In genomic region chr3:28165598-28165997, GRCm38 (mm10) we compare ENCODE assay signal across 9 mouse cellular contexts.
DNase-seq lines count a peak whose midpoint lies in the region; ATAC-seq lines count a peak whose summit lies in the region.
"Had no signal": no experiment of that assay in that cellular context is flagged by ENCODE, and none has a peak within 500 bp of the region (broad histone marks: within the 10 kb centered on the region; RNA-seq: fewer than 3 reads in every experiment).

No protein-coding gene starts in this region.

- H3K27ac ChIP-seq in forebrain, embryonic 12.5 days, result no peak overlapping the region
- H3K27ac ChIP-seq in hindbrain, embryonic 15.5 days (replicated peaks), result no peak overlapping the region
- H3K27ac ChIP-seq: lung, embryonic 15.5 days had no signal

- H3K27me3 ChIP-seq in forebrain, embryonic 12.5 days, result no peaks in the 10 kb centered on the region
- H3K27me3 ChIP-seq in hindbrain, embryonic 15.5 days, result no peaks in the 10 kb centered on the region
- H3K27me3 ChIP-seq: lung, embryonic 15.5 days had no signal

- H3K4me2 ChIP-seq in forebrain, embryonic 12.5 days, result no peak overlapping the region
- no peak overlapping the region for H3K4me2 ChIP-seq in hindbrain, embryonic 15.5 days
- H3K4me2 ChIP-seq: lung, embryonic 15.5 days had no signal

- ATAC-seq in forebrain, embryonic 12.5 days (ENCODE audit: low FRiP score), result peak; percentile 61; the same call in 1 of the 2 replicates
- peak; percentile 76 for ATAC-seq in hindbrain, embryonic 15.5 days (ENCODE audit: low FRiP score, low read depth)
- peak; percentile 79 for ATAC-seq in megakaryocyte-erythroid progenitor cell, adult 5-6 weeks (replicated peaks; ENCODE audit: low FRiP score, low TSS enrichment, poor library complexity, severe bottlenecking)

- WGBS in forebrain, embryonic 12.5 days, result 0% methylated on average over 1 of the region's 1 CpGs
- whole genome bisulfite sequencing in hindbrain, embryonic 15.5 days, result 0% methylated on average over 1 of the region's 1 CpGs

- no peaks in the 10 kb centered on the region for H3K9me3 ChIP-seq in forebrain, embryonic 12.5 days
- no peaks in the 10 kb centered on the region for H3K9me3 ChIP-seq in hindbrain, embryonic 15.5 days
- H3K9me3 ChIP-seq: lung, embryonic 15.5 days had no signal

- H3K9ac ChIP-seq in forebrain, embryonic 12.5 days, result no peak overlapping the region
- no peak overlapping the region for H3K9ac ChIP-seq in hindbrain, embryonic 15.5 days
- H3K9ac ChIP-seq: lung, embryonic 15.5 days had no signal

- H3K4me1 ChIP-seq in forebrain, embryonic 12.5 days, result no peaks in the 10 kb centered on the region
- peaks cover under 1% of the 10 kb centered on the region; the same call in 1 of the 2 replicates for H3K4me1 ChIP-seq in hindbrain, embryonic 15.5 days (replicated peaks)
- H3K4me1 ChIP-seq: lung, embryonic 15.5 days had no signal

- no peaks in the 10 kb centered on the region for H3K36me3 ChIP-seq in forebrain, embryonic 12.5 days (replicated peaks)
- H3K36me3 ChIP-seq in hindbrain, embryonic 15.5 days, result no peaks in the 10 kb centered on the region
- H3K36me3 ChIP-seq: lung, embryonic 15.5 days had no signal

- no peak overlapping the region for H3K4me3 ChIP-seq in forebrain, embryonic 12.5 days (replicated peaks)
- no peak overlapping the region for H3K4me3 ChIP-seq in hindbrain, embryonic 15.5 days
- H3K4me3 ChIP-seq: lung, embryonic 15.5 days had no signal

- peak; percentile 51 for DNase-seq in ovary, postnatal 14 days (ENCODE audit: low spot score)
- no peak for DNase-seq in ovary, postnatal 36 days (ENCODE audit: low spot score)
- peak; percentile 66 for DNase-seq in brain, embryonic 18.5 days (ENCODE audit: low read depth, low spot score)
- DNase-seq in layer of hippocampus, postnatal 14 days (ENCODE audit: low spot score in 2 of 2), result peak; percentile 70 to 86
- DNase-seq in right cerebral cortex, postnatal 4 days, result peak; percentile 58
